Mouse (Mus musculus): ENCODE data around the gene Aspscr1.

DNA sequence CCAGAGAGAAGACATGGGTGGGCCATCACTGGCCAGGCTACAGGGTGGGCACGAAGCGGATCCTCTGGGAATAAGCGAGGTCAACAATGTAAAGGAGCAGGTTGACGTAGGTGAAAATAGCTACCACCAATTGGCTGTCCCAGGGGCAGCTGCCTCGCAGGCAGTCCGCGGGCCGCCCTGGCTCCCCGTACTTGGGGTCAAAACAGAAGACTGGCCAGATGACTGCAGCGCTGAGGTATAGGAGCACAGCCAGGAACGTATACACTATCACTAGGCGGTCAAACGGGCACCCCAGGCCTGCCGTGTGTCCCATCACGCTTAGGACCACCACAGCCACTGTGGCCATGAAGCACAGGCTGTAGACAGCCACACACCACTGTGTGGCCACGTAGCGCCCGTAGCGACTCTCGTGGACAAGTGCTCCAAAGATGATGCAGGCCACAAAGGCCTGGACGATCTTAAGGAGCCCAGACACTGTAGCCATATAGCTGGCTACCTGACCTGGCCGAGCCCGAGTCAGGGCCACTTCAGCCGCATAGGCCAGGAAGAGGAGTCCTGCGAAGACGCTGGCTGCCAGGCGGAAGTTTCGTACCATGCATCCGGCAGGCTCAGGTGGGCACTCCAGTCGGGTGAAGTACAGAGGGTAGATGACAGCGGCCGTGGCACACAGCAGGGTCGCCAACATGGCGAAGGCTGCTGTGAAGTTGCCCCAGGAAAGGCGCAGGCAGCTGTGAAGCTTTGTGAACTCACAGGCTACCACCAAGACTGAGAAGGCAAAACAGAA is 25.5 kb upstream of the Aspscr1 start:
- TF ChIP-seq REST (IDR thresholded peaks at IDR 0.05; ENCODE audit: insufficient read depth, insufficient read length): no peak
- TF ChIP-seq POLR2A (IDR thresholded peaks at IDR 0.05; ENCODE audit: insufficient read length, low read depth): no peak
- TF ChIP-seq E2F4 (IDR thresholded peaks at IDR 0.05; ENCODE audit: insufficient read depth): no peak
- TF ChIP-seq USF1 (IDR thresholded peaks at IDR 0.05; ENCODE audit: low read depth): no peak
- TF ChIP-seq MAX (IDR thresholded peaks at IDR 0.05; ENCODE audit: low read depth): no peak

All from myocyte (in vitro differentiated cells).